Mouse (Mus musculus) hindbrain, postnatal 0 days (tissue): ENCODE data around the gene Bsn. TPM values are rescaled to one million over a fixed set of nuclear protein-coding genes. Genes with fewer than 3 reads are reported as not detected.

Source experiments
- ATAC-seq: fragments of 200-750 bp; cut with Nextera tagmentation; 2 replicates; pipeline ENCODE4 v1.8.0; 2017; ENCODE audit warnings: mild to moderate bottlenecking, moderate TSS enrichment, moderate library complexity
- DNase-seq: peaks from one replicate; pipeline ENCODE4 v3.0.0-alpha.2; 2015; ENCODE audit warnings: low spot score
- H3K27ac ChIP-seq: fragments of 300-500 bp; sonication (generic); 2 replicates; pipeline ENCODE4 v1.5.1; 2014; ENCODE audit warnings: mild to moderate bottlenecking
- H3K27me3 ChIP-seq: fragments of 300-500 bp; sonication (generic); 2 replicates; pipeline ENCODE4 v1.6.1; 2014; ENCODE audit warnings: low read length, mixed read lengths; ENCODE audit not compliant: insufficient read depth
- H3K36me3 ChIP-seq: fragments of 300-500 bp; sonication (generic); 2 replicates; pipeline ENCODE4 v1.6.1; 2014; ENCODE audit warnings: low read length, mixed read lengths; ENCODE audit not compliant: insufficient read depth
- H3K4me1 ChIP-seq: fragments of 300-500 bp; sonication (generic); 2 replicates; pipeline ENCODE4 v1.6.1; 2014; ENCODE audit warnings: antibody characterized with exemption, low read length, mixed read lengths; ENCODE audit not compliant: insufficient read depth
- H3K4me2 ChIP-seq: fragments of 300-500 bp; sonication (generic); 2 replicates; pipeline ENCODE4 v1.6.1; 2014; ENCODE audit warnings: low read depth, mild to moderate bottlenecking, low read length, moderate library complexity, mixed read lengths
- H3K4me3 ChIP-seq: fragments of 300-500 bp; sonication (generic); 2 replicates; pipeline ENCODE4 v1.5.1; 2014; ENCODE audit warnings: low read length
- H3K9ac ChIP-seq: fragments of 300-500 bp; sonication (generic); replicated peaks from 2 replicates; pipeline ENCODE4 v1.6.1; 2014; ENCODE audit warnings: mild to moderate bottlenecking, low read length, moderate library complexity, mixed read lengths
- H3K9me3 ChIP-seq: fragments of 300-500 bp; sonication (generic); 2 replicates; pipeline ENCODE4 v1.6.1; 2016; ENCODE audit warnings: low read length, mixed read lengths
- CTCF ChIP-seq: IDR thresholded peaks from 2 replicates; pipeline ENCODE4 v1.5.1; 2016; ENCODE audit warnings: antibody characterized with exemption, control low read depth, low read depth
- WGBS: fragments of 180-500 bp; shearing (Covaris S2); extraction: QIAGEN DNeasy Blood & Tissue Kit; methylation state at CpG from one replicate; pipeline ENCODE4 v1.1.7; 2014; 5-methylcytosine and 5-hydroxymethylcytosine counted together
- polyA plus RNA-seq: library from polyadenylated mRNA; unstranded; fragments of >200 nt; fragmentation: Nextera tagmentation; extraction: Ambion mirVana; gene quantifications from 2 replicates; pipeline ENCODE4 v1.2.1, GENCODE M21; 2015
- total RNA-seq: library from RNA; depleted of rRNA; stranded (reverse); fragments of >200 nt; gene quantifications from 2 replicates; pipeline ENCODE4 v1.2.3, GENCODE M21; 2014

Gene Bsn
- total and polyA plus RNA-seq, 2 experiments from 2014 or later, result 7.4 to 53.9 TPM

DNA sequence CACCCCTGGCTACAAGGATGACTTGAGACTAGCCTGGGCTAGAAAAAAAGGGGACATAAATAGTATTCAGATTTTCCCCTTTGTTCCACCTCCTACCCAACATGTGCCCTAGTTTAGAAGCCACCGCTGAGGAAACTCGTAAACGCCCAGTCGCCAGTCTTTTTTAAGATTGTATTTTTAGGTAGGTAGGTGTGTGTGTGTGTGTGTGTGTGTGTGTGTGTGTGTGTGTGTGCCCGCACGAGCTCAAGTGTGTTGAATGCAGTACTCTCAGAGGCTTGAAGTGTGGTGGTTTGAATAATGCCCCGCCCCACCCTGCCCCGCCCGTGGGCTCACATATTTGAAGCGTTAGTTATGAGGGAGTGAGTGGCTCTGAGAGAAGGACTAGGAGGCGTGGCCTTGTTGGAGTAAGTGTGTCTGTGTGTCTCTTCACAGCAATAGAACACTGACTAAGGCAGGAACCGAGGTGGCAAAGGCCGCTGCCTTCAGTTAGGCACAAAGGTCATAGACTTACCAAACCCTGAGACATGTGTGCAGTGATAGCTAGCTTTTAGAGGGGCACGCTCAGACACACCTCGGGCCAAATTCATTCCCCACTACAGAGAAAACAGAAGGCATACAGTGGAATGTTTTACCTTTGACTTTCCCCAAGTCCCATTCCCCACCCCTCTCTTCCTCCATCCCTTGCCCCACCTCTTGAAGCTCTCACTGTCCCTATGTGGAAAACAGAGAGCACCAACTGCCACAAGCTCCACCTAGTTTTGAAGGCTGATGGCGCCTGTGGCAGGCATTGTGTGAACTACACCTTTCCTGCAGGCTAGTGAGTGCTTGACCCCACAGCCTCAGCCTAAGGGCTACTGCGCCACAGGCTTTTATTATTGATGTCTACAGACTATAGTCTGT lies 45.6 kb downstream of the Bsn start:
- TF ChIP-seq CTCF, result no peak
- DNase-seq (no peak), ATAC-seq (no peak)
- Histone ChIP-seq H3K9ac (no peak overlapping the region), H3K27me3 (no peaks in the 10 kb centered on the region), H3K9me3 (no peaks in the 10 kb centered on the region), H3K27ac (no peak overlapping the region), H3K4me3 (no peak overlapping the region), H3K4me1 (no peaks in the 10 kb centered on the region), H3K36me3 (no peaks in the 10 kb centered on the region), H3K4me2 (no peak overlapping the region)
- 84% methylated on average over 17 of the region's 17 CpGs for WGBS

DNA sequence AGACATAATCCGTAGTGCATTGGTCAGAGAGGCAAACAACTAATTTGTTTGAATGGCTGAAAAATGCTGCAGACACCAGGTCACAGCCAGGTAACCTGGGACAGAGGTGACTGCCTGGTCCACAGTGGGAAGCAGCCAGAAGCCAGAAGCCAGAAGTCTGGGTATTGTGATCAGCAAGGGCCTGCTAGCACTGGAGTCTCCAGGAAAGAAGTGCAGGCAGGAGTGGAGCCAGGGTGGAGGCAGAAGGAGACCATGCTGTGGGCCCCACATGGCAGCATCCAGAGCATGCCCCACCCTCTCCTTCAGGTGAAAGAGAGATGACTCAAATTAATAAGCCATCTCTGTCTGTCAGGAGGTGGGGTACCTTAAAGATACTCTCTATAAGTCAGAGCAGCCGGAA lies 46.7 kb downstream of the Bsn start:
- 82% methylated on average over 2 of the region's 2 CpGs for WGBS

DNA sequence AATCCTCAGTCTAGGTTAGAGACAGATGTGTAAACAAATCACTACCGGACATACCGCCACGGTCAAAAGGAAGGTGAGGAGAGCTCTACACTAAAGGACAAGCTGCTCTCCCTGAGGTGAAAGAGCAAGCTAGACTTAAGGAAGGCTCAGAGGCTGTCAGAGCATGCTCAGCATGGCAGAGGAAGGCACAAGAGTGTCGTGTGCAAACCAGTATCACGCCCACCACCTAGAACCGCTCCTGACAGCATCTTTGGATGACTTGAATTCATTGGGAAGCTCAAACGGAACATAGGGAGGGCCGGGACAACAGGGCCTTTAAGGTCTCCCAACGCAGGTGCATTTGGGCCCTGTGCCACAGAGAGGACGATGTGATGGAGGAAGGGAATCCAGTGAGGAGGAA lies 48.8 kb downstream of the Bsn start:
- no peak for DNase-seq
- 87% methylated on average over 10 of the region's 10 CpGs for WGBS
- Histone ChIP-seq H3K4me2 (no peak overlapping the region), H3K27me3 (no peaks in the 10 kb centered on the region), H3K4me3 (no peak overlapping the region), H3K4me1 (no peaks in the 10 kb centered on the region), H3K9me3 (no peaks in the 10 kb centered on the region), H3K27ac (no peak overlapping the region), H3K9ac (no peak overlapping the region; the same call in 1 of the 2 replicates), H3K36me3 (peaks cover 18% of the 10 kb centered on the region; the same call in 1 of the 2 replicates)
- no peak for TF ChIP-seq CTCF
- ATAC-seq, result no peak

More for the DNA sequence above, 46.7 kb downstream of the Bsn start:
- no peak for DNase-seq
- Histone ChIP-seq H3K4me3 (no peak overlapping the region), H3K4me2 (no peak overlapping the region), H3K9me3 (no peaks in the 10 kb centered on the region), H3K9ac (no peak overlapping the region), H3K27ac (no peak overlapping the region), H3K36me3 (peaks cover 8% of the 10 kb centered on the region; the same call in 1 of the 2 replicates), H3K27me3 (no peaks in the 10 kb centered on the region), H3K4me1 (no peaks in the 10 kb centered on the region)
- TF ChIP-seq CTCF, result no peak
- no peak for ATAC-seq

DNA sequence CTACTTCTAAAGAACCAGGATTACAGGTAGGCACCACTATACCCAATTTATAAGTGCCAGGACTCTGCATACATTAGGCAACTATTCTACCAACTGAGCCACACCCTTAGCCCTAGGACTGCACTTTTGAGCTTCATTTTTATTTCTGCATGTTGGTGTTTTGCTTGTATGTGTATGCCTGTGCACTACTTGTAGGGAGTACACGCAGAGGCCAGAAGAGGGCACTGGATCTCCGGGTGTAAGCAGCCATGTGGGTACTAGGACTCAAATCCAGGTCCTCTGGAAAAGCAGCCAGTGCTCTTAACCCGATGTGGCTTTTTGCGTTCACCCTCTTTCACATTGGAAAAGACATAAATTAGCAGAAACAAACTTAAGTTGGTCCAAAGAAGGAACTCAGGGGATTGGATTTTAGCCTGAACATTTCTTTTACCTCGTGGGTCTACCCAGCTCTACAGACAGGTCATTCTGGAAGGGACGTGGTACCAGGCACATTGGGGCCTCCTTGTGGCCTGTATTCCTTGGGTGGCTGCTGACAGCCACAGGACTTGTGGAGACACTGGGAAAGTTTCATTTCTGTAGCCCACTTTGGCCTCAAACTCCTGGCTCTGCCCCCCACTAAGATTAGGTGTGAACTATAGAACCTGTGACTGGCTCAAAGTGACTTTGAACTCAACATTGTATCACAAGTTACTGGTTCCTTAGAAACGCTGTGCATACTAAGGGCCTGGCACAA lies 50.1 kb downstream of the Bsn start:
- peak; percentile 50 for TF ChIP-seq CTCF
- peaks cover 18% of the 10 kb centered on the region; the same call in 1 of the 2 replicates for H3K36me3 ChIP-seq

DNA sequence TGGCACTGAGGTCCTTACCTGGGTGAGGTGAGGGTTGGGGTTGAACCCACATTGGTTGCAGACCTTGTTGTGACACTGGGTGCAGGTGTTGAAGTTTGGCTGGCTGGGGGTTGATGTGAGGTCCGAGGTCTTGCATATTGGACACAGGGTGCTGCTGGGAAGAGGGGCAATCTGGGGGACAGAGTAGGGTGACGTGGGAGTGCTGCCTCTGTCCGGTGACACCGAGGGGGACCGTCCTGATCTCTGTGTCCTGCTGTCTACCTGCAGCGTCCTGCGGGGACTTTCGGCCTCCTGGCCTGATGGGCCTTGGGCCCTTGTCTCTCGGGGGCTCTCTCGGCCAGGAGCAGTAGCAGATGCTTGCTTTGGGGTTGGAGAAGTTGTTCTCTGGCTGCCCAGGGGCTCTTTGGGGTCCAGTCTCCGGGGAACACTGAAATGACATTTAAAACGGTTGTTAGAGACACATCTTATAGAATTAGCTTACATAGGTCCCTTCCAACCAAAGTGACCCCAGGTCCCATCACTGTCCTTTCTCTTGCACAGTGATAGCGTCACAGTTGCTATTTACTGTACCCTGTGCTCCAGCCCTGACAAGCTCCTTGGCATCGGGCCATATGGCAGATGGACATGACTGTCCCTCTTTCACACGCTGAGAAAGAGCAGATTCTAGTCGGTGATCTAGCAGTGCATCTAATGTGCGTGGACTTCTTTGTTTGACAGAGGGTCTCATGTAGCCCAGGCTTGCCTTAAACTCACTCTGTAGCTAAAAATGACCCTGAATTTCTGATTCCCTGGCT lies 50.8 kb downstream of the Bsn start:
- Histone ChIP-seq H3K9ac (no peak overlapping the region), H3K9me3 (no peaks in the 10 kb centered on the region), H3K27me3 (no peaks in the 10 kb centered on the region), H3K36me3 (peaks cover 18% of the 10 kb centered on the region; the same call in 1 of the 2 replicates), H3K4me1 (no peaks in the 10 kb centered on the region), H3K4me2 (no peak overlapping the region), H3K4me3 (no peak overlapping the region), H3K27ac (no peak overlapping the region)
- no peak for TF ChIP-seq CTCF
- ATAC-seq (no peak), DNase-seq (peak; percentile 76)
- 67% methylated on average over 17 of the region's 17 CpGs for WGBS

More for the DNA sequence above, 50.1 kb downstream of the Bsn start:
- no peak overlapping the region for H3K9ac ChIP-seq
- H3K4me3 ChIP-seq, result no peak overlapping the region
- no peaks in the 10 kb centered on the region for H3K27me3 ChIP-seq
- WGBS, result 74% methylated on average over 7 of the region's 7 CpGs
- H3K4me1 ChIP-seq, result no peaks in the 10 kb centered on the region
- no peak for ATAC-seq
- H3K4me2 ChIP-seq, result no peak overlapping the region
- no peaks in the 10 kb centered on the region for H3K9me3 ChIP-seq
- no peak overlapping the region for H3K27ac ChIP-seq
- DNase-seq, result no peak

DNA sequence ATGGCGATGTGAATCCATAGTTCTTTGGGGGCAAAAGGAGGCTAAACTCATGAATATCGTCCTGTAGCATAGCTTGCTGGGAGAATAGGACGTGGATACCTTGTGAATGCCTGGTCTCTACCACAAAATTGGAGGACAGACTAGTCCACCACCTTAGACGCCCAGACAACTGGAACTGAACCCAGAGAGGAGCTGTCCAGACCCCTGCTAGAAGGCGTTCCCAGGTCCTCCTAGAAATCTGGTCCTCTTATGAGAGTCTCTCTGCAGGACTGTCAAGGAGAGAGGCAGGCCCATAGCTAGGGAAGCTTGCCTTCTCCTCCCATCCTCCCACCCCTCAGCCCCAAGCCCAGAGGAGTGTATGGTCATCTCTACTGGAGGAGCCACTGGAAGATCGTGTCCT lies 52.1 kb downstream of the Bsn start:
- ATAC-seq (no peak), DNase-seq (no peak)
- TF ChIP-seq CTCF, result no peak
- Histone ChIP-seq H3K36me3 (peaks cover 18% of the 10 kb centered on the region; the same call in 1 of the 2 replicates), H3K4me2 (no peak overlapping the region), H3K27ac (no peak overlapping the region), H3K9ac (no peak overlapping the region), H3K9me3 (no peaks in the 10 kb centered on the region), H3K4me3 (no peak overlapping the region), H3K27me3 (no peaks in the 10 kb centered on the region), H3K4me1 (no peaks in the 10 kb centered on the region)
- WGBS, result 82% methylated on average over 6 of the region's 6 CpGs
